Comparison of ENCODE assay signal across 8 mouse cellular contexts in the genomic region with DNA sequence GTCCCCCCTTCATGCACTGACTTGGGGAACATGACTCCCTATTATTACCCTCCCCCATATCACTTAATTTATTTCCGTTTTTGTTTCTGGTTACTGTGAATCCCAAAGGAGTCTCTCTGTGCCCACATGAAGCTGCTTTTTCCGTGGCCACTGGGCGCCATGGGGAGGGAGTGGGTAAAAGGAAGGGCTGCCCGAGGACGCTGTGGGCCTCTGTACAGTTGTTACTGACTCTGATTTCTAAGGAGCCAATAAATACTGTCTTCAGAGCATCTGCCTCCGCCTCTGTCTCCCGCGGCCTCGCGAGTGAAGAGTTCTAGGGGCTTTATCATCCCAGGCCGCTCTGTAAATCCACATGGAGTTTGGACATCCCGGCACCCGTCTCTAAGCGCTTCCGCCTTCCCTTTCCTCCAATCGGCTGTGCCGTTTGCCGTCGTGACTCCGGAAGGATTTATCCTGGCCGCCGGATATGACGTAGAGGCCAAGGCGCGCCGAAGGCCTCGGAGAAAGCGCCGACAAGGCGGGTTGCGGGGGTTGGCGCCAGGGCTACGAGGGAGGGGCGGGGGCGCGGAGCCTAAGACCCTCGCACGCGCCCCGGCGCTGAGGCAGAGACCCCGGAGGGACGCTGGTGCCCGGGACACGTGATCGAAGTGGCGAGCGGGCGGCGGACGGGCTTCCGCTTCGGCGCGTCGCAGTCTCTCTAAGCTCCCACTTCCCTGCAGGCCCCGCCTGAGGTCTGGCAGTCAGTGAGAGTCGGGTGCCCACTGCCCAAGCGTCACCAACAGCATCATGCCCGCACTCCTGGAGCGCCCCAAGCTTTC. TPM values are rescaled to one million over a fixed set of nuclear protein-coding genes. Genes with fewer than 3 reads are reported as not detected.
A peak's percentile ranks its signal among the peaks of the same experiment; 100 is the strongest.
DNase-seq lines count a peak whose midpoint lies in the region; ATAC-seq lines count a peak whose summit lies in the region.

A gene (plus strand): TSS at position 335 of the 818 bp plus-strand sequence.

- intact Hi-C loops in left cerebral cortex, postnatal 4 days (cut with DNase I), result no loop called here

- WGBS in embryonic facial prominence, embryonic 11.5 days, result 2% methylated on average over 61 of the region's 61 CpGs
- whole genome bisulfite sequencing in midbrain, embryonic 11.5 days, result 2% methylated on average over 61 of the region's 61 CpGs

- peak within 1 kb of the TSS; percentile 98 for H3K4me2 ChIP-seq in embryonic facial prominence, embryonic 11.5 days (ENCODE audit: low read depth, low read length)
- H3K4me2 ChIP-seq in midbrain, embryonic 11.5 days, result peak within 1 kb of the TSS; percentile 74

- no peaks in the 10 kb centered on the region for H3K9me3 ChIP-seq in embryonic facial prominence, embryonic 11.5 days (replicated peaks; ENCODE audit: control insufficient read depth, low read length)
- no peaks in the 10 kb centered on the region for H3K9me3 ChIP-seq in midbrain, embryonic 11.5 days (ENCODE audit: control insufficient read depth, low read length)

- peak within 1 kb of the TSS; percentile 72 for H3K27ac ChIP-seq in embryonic facial prominence, embryonic 11.5 days (replicated peaks; ENCODE audit: low read depth, low read length)
- H3K27ac ChIP-seq in midbrain, embryonic 11.5 days (ENCODE audit: low read depth, low read length), result peak within 1 kb of the TSS; percentile 77

- ATAC-seq in embryonic facial prominence, embryonic 11.5 days (replicated peaks; ENCODE audit: insufficient number of reproducible peaks, low FRiP score, low TSS enrichment, low read depth), result peak; percentile 81
- ATAC-seq in granulocyte monocyte progenitor cell, adult 5-6 weeks (replicated peaks; ENCODE audit: poor library complexity, severe bottlenecking), result peak; percentile 67
- peak; percentile 92 for ATAC-seq in midbrain, embryonic 11.5 days (ENCODE audit: low FRiP score)

- DNase-seq in 3134 (ENCODE audit: extremely low read depth, insufficient read length, low spot score), result peak; percentile 87
- peak; percentile 91 for DNase-seq in adrenal gland, postnatal 25 days
- peak; percentile 96 for DNase-seq in embryonic facial prominence, embryonic 11.5 days (ENCODE audit: low spot score)
- DNase-seq in kidney, adult 11 months, result peak; percentile 90
- DNase-seq in left cerebral cortex, postnatal 4 days, result peak; percentile 93
- peak; percentile 98 for DNase-seq in midbrain, embryonic 11.5 days (ENCODE audit: low spot score, missing footprints)
- DNase-seq in skeletal muscle tissue, adult 2 months (ENCODE audit: low read depth, low spot score), result peak; percentile 91

- H3K4me1 ChIP-seq in embryonic facial prominence, embryonic 11.5 days (ENCODE audit: control insufficient read depth, insufficient read depth, low read length), result peaks cover 7% of the 10 kb centered on the region
- peaks cover 23% of the 10 kb centered on the region for H3K4me1 ChIP-seq in midbrain, embryonic 11.5 days (ENCODE audit: control insufficient read depth, insufficient read depth, low read length)

- no peaks in the 10 kb centered on the region for H3K27me3 ChIP-seq in embryonic facial prominence, embryonic 11.5 days (ENCODE audit: control insufficient read depth, insufficient read depth, low read length)
- H3K27me3 ChIP-seq in midbrain, embryonic 11.5 days (ENCODE audit: control insufficient read depth, insufficient read depth, low read length), result no peaks in the 10 kb centered on the region

- H3K4me3 ChIP-seq in embryonic facial prominence, embryonic 11.5 days (ENCODE audit: low read depth, low read length), result peak within 1 kb of the TSS; percentile 86
- peak within 1 kb of the TSS; percentile 72 for H3K4me3 ChIP-seq in midbrain, embryonic 11.5 days (ENCODE audit: low read depth, low read length)

- peak within 1 kb of the TSS; percentile 91 for H3K9ac ChIP-seq in embryonic facial prominence, embryonic 11.5 days (replicated peaks; ENCODE audit: low read length)
- H3K9ac ChIP-seq in midbrain, embryonic 11.5 days (ENCODE audit: low read length), result peak within 1 kb of the TSS; percentile 89

- H3K36me3 ChIP-seq in embryonic facial prominence, embryonic 11.5 days (replicated peaks; ENCODE audit: control insufficient read depth, insufficient read depth, low read depth, low read length), result peaks cover 43% of the 10 kb centered on the region
- peaks cover 54% of the 10 kb centered on the region for H3K36me3 ChIP-seq in midbrain, embryonic 11.5 days (ENCODE audit: control insufficient read depth, insufficient read depth, low read length)

RNA-seq across cellular contexts. Expression of the gene that starts here (rescaled TPM):
- total RNA-seq in adrenal gland, postnatal 25 days (2021), result 62.5 and 70.2 TPM in 2 replicates
- 76.2 and 81.8 TPM in 2 replicates for polyA plus RNA-seq in embryonic facial prominence, embryonic 11.5 days (2014; fragmentation: Nextera tagmentation; extraction: Ambion mirVana)
- 71.5 and 99.8 TPM in 2 replicates for total RNA-seq in granulocyte monocyte progenitor cell, adult 5-6 weeks (2014; fragmentation: Nextera tagmentation)
- 47.1 and 58.2 TPM in 2 replicates for total RNA-seq in granulocyte monocyte progenitor cell, adult 5-6 weeks (2017)
- total RNA-seq in left cerebral cortex, postnatal 4 days (2021), result 10 to 100 TPM; 37.8 to 38.3 TPM
- 92.2 and 95.8 TPM in 2 replicates for polyA plus RNA-seq in midbrain, embryonic 11.5 days (2014; fragmentation: Nextera tagmentation; extraction: Ambion mirVana)

Comparison
In these comparisons a context has a peak if more than half of its experiments do, and no peak if none do; other contexts are left out.
1. Peak in every context shown above with its lines: DNase-seq, ATAC-seq, H3K4me3 ChIP-seq and H3K27ac ChIP-seq.